Mouse (Mus musculus) monocyte, adult 2 months (primary cell): ENCODE data around the gene Mrps2.

ENCODE experiments used
- DNase-seq, 2 experiments: peaks; one replicate each; pipeline ENCODE4 v3.0.0; 2022; ENCODE audit warnings: low spot score in 2 of 2, low read depth in 1 of 2

The Mrps2 gene

GRCm38 (mm10) chr2:28467860-28468485 lies at the start of gene Mrps2:
Gene Mrps2, plus strand, starts transcription at chr2:28468066.
- DNase-seq = peak; percentile 63 to 76

GRCm38 (mm10) chr2:28419898-28420297 lies 48.0 kb upstream of the Mrps2 start:
- peak; percentile 36 to 73 for DNase-seq

- peak; percentile 19 to 40 for DNase-seq
These were observed 44.7 kb upstream of the Mrps2 start for GRCm38 (mm10) chr2:28423167-28423566.

- no peak for DNase-seq
These were observed 40.6 kb upstream of the Mrps2 start for GRCm38 (mm10) chr2:28427226-28427625.

- DNase-seq = no peak
These were observed 37.0 kb upstream of the Mrps2 start for GRCm38 (mm10) chr2:28430846-28431245.

- no peak for DNase-seq
These were observed 35.1 kb upstream of the Mrps2 start for GRCm38 (mm10) chr2:28432811-28433210.

- DNase-seq = no peak
These were observed 34.4 kb upstream of the Mrps2 start for GRCm38 (mm10) chr2:28433512-28433911.

- no peak for DNase-seq
These were observed 32.5 kb upstream of the Mrps2 start for GRCm38 (mm10) chr2:28435401-28435800.

- no peak for DNase-seq
These were observed 27.0 kb upstream of the Mrps2 start for GRCm38 (mm10) chr2:28440842-28441241.

- no peak for DNase-seq
These were observed 22.8 kb upstream of the Mrps2 start for GRCm38 (mm10) chr2:28445082-28445481.

GRCm38 (mm10) chr2:28446181-28446514 lies 21.7 kb upstream of the Mrps2 start:
- no peak for DNase-seq

- DNase-seq = no peak
These were observed 21.2 kb upstream of the Mrps2 start, which contains the start of gene Ppp1r26 for GRCm38 (mm10) chr2:28446515-28447314. Gene Ppp1r26, plus strand, starts transcription at chr2:28446800.

GRCm38 (mm10) chr2:28447315-28447670 lies 20.6 kb upstream of the Mrps2 start:
- DNase-seq = no peak

- DNase-seq = no peak
These were observed 16.2 kb upstream of the Mrps2 start for GRCm38 (mm10) chr2:28451663-28452062.

GRCm38 (mm10) chr2:28453539-28453938 lies 14.3 kb upstream of the Mrps2 start:
- DNase-seq = no peak

- DNase-seq = no peak
These were observed 11.2 kb upstream of the Mrps2 start for GRCm38 (mm10) chr2:28456616-28457015.

- peak in 1 of 2 experiments; percentile 51 for DNase-seq
These were observed 3.9 kb upstream of the Mrps2 start for GRCm38 (mm10) chr2:28463919-28464318.

GRCm38 (mm10) chr2:28464919-28465318 lies 2.9 kb upstream of the Mrps2 start:
- DNase-seq = no peak

GRCm38 (mm10) chr2:28465836-28466518 lies 1.9 kb upstream of the Mrps2 start, which contains the start of gene 1700007K13Rik:
Gene 1700007K13Rik, minus strand, starts transcription at chr2:28466332.
- DNase-seq = no peak

- no peak for DNase-seq
These were observed 790 bp downstream of the Mrps2 start for GRCm38 (mm10) chr2:28468486-28469225.

GRCm38 (mm10) chr2:28469461-28469860 lies 1.6 kb downstream of the Mrps2 start:
- DNase-seq = no peak
